ENCODE assay signal across 29 mouse cellular contexts in genomic region chr16:8610397-8610796, GRCm38 (mm10). TPM values are rescaled to one million over a fixed set of nuclear protein-coding genes. Genes with fewer than 3 reads are reported as not detected.
DNase-seq lines count a peak whose midpoint lies in the region; ATAC-seq and TF ChIP-seq lines count a peak whose summit lies in the region.
"Had no signal": no experiment of that assay in that cellular context is flagged by ENCODE, and none has a peak within 500 bp of the region (broad histone marks: within the 10 kb centered on the region; RNA-seq: fewer than 3 reads in every experiment).

No protein-coding gene starts in this region.

- no peak for TF ChIP-seq CTCF in thymus, adult 2 months (IDR thresholded peaks at IDR 0.05; ENCODE audit: borderline replicate concordance, control insufficient read depth, extremely low read depth, insufficient read depth, low read length, poor library complexity)
- no peak for TF ChIP-seq CTCF in cerebellum, adult 2 months (IDR thresholded peaks at IDR 0.05; ENCODE audit: borderline replicate concordance, insufficient read depth, low read depth, low read length)

- no peak overlapping the region for H3K9ac ChIP-seq in intestine, embryonic 16.5 days (ENCODE audit: low read depth, low read length)
- H3K9ac ChIP-seq: embryonic facial prominence, embryonic 13.5 days; forebrain, embryonic 15.5 days; heart, embryonic 13.5 days; hindbrain, embryonic 15.5 days; intestine, embryonic 15.5 days; limb, embryonic 12.5 days; liver, embryonic 15.5 days; midbrain, embryonic 12.5 days; neural tube, embryonic 13.5 days had no signal

- no peaks in the 10 kb centered on the region; the same call in 1 of the 2 replicates for H3K9me3 ChIP-seq in intestine, embryonic 16.5 days (ENCODE audit: control insufficient read depth, low read length)
- H3K9me3 ChIP-seq: embryonic facial prominence, embryonic 13.5 days; forebrain, embryonic 10.5 days; forebrain, embryonic 15.5 days; G1E; heart, embryonic 13.5 days; hindbrain, embryonic 15.5 days; intestine, embryonic 15.5 days; limb, embryonic 12.5 days; liver, embryonic 15.5 days; midbrain, embryonic 12.5 days; neural tube, embryonic 13.5 days had no signal

- no peak overlapping the region for H3K4me3 ChIP-seq in thymus, adult 2 months (ENCODE audit: control insufficient read depth, insufficient read depth, low read length)
- H3K4me3 ChIP-seq in intestine, embryonic 16.5 days (ENCODE audit: low read length) = no peak overlapping the region
- H3K4me3 ChIP-seq in cerebellum, adult 2 months (replicated peaks; ENCODE audit: insufficient read depth, low read depth, low read length) = no peak overlapping the region
- H3K4me3 ChIP-seq: embryonic facial prominence, embryonic 13.5 days; forebrain, embryonic 10.5 days; forebrain, embryonic 15.5 days; heart, embryonic 13.5 days; hindbrain, embryonic 15.5 days; intestine, embryonic 15.5 days; left cerebral cortex, adult 2 months; limb, embryonic 12.5 days; liver, embryonic 15.5 days; megakaryocyte, embryonic 14.5 days; midbrain, embryonic 12.5 days; myocyte; neural tube, embryonic 13.5 days had no signal

- TF ChIP-seq POLR2A in thymus, adult 2 months (IDR thresholded peaks at IDR 0.05; ENCODE audit: control insufficient read depth, extremely low read depth, insufficient read depth, low read length, poor library complexity) = no peak
- TF ChIP-seq POLR2A in cerebellum, adult 2 months (IDR thresholded peaks at IDR 0.05; ENCODE audit: borderline replicate concordance, insufficient read depth, low read length) = no peak

- H3K36me3 ChIP-seq in thymus, adult 2 months (ENCODE audit: control insufficient read depth, insufficient read depth, low read length) = no peaks in the 10 kb centered on the region
- 0 out of 2 replicates have a peak, but pooled peaks cover 6% of the 10 kb centered on the region for H3K36me3 ChIP-seq in intestine, embryonic 16.5 days (ENCODE audit: control insufficient read depth, insufficient read depth, low read length)
- H3K36me3 ChIP-seq: forebrain, embryonic 10.5 days; forebrain, embryonic 15.5 days; G1E had no signal

- no peak overlapping the region for H3K4me2 ChIP-seq in intestine, embryonic 16.5 days (ENCODE audit: low read depth, low read length)
- H3K4me2 ChIP-seq: embryonic facial prominence, embryonic 13.5 days; forebrain, embryonic 15.5 days; heart, embryonic 13.5 days; hindbrain, embryonic 15.5 days; intestine, embryonic 15.5 days; limb, embryonic 12.5 days; liver, embryonic 15.5 days; midbrain, embryonic 12.5 days; neural tube, embryonic 13.5 days had no signal

- no peaks in the 10 kb centered on the region for H3K27me3 ChIP-seq in thymus, adult 2 months (ENCODE audit: control insufficient read depth, insufficient read depth, low read length)
- no peaks in the 10 kb centered on the region for H3K27me3 ChIP-seq in intestine, embryonic 16.5 days (replicated peaks; ENCODE audit: control insufficient read depth, insufficient read depth, low read length)
- no peaks in the 10 kb centered on the region for H3K27me3 ChIP-seq in cerebellum, adult 2 months (ENCODE audit: control insufficient read depth, insufficient read depth, low read length)
- H3K27me3 ChIP-seq: embryonic facial prominence, embryonic 13.5 days; forebrain, embryonic 15.5 days; heart, embryonic 13.5 days; intestine, embryonic 15.5 days; limb, embryonic 12.5 days; liver, embryonic 15.5 days; midbrain, embryonic 12.5 days; neural tube, embryonic 13.5 days had no signal

- peak; percentile 38 for DNase-seq in CD4-positive, CD25-positive, alpha-beta regulatory T cell, adult 2 months (ENCODE audit: low read depth, low spot score)
- peak; percentile 17 for DNase-seq in T-cell, adult 2 months (ENCODE audit: low spot score)
- peak; percentile 30 for DNase-seq in thymus, adult 2 months
- DNase-seq in thymus, postnatal 36 days = peak; percentile 24 to 48
- no peak for DNase-seq in cerebellum, adult 2 months
- DNase-seq: adrenal gland, adult 2 months; adrenal gland, postnatal 36 days; cerebellum, adult 8-10 months; cerebellum, postnatal 25 days; heart, postnatal 10 days; kidney, adult 8-10 months; lung, postnatal 36 days had no signal

- peak overlapping the region; percentile 83 for H3K27ac ChIP-seq in thymus, adult 2 months (ENCODE audit: control insufficient read depth, insufficient read depth, low read length)
- H3K27ac ChIP-seq in intestine, embryonic 16.5 days (ENCODE audit: low read length) = no peak overlapping the region
- no peak overlapping the region for H3K27ac ChIP-seq in cerebellum, adult 2 months (ENCODE audit: insufficient read depth, low read length)
- H3K27ac ChIP-seq: embryonic facial prominence, embryonic 13.5 days; forebrain, embryonic 10.5 days; forebrain, embryonic 15.5 days; heart, embryonic 13.5 days; hindbrain, embryonic 15.5 days; intestine, embryonic 15.5 days; kidney, postnatal 0 days; left cerebral cortex, adult 2 months; limb, embryonic 12.5 days; midbrain, embryonic 12.5 days; neural tube, embryonic 13.5 days had no signal

- WGBS in thymus, adult 2 months = 39% methylated on average over 3 of the region's 3 CpGs
- WGBS in intestine, embryonic 16.5 days = 86% methylated on average over 3 of the region's 3 CpGs
- 77% methylated on average over 3 of the region's 3 CpGs for WGBS in cerebellum, adult 2 months

- ATAC-seq in intestine, embryonic 16.5 days = no peak
- no peak for ATAC-seq in megakaryocyte progenitor cell, adult 5-6 weeks (replicated peaks; ENCODE audit: poor library complexity)
- ATAC-seq: forebrain, embryonic 15.5 days; intestine, embryonic 15.5 days had no signal

- H3K4me1 ChIP-seq in thymus, adult 2 months (replicated peaks; ENCODE audit: control insufficient read depth, insufficient read depth, low read length) = peaks cover 10% of the 10 kb centered on the region
- no peaks in the 10 kb centered on the region for H3K4me1 ChIP-seq in intestine, embryonic 16.5 days (ENCODE audit: control insufficient read depth, insufficient read depth, low read length)
- H3K4me1 ChIP-seq in cerebellum, adult 2 months (ENCODE audit: control insufficient read depth, insufficient read depth, low read length) = no peaks in the 10 kb centered on the region; the same call in 1 of the 2 replicates
- H3K4me1 ChIP-seq: embryonic facial prominence, embryonic 13.5 days; forebrain, embryonic 10.5 days; forebrain, embryonic 15.5 days; heart, embryonic 13.5 days; hindbrain, embryonic 15.5 days; intestine, embryonic 15.5 days; limb, embryonic 12.5 days; midbrain, embryonic 12.5 days; neural tube, embryonic 13.5 days had no signal

RNA-seq across cellular contexts. Expression of gene Pmm2, which starts 27.1 kb away (rescaled TPM):
- 110 and 116 TPM in 2 replicates for polyA plus RNA-seq in thymus, adult 2 months (2012; rRNA removed)
- 126 and 128 TPM in 2 replicates for polyA plus RNA-seq in intestine, embryonic 16.5 days (2015; fragmentation: Nextera tagmentation; extraction: Ambion mirVana)
- 39.2 and 39.6 TPM in 2 replicates for polyA plus RNA-seq in cerebellum, adult 2 months (2012; rRNA removed)
- 42.9 and 46.5 TPM in 2 replicates for total RNA-seq in megakaryocyte progenitor cell, adult 5-6 weeks (2015)
- total RNA-seq in megakaryocyte progenitor cell, adult 5-6 weeks (2017) = 49.1 and 50.9 TPM in 2 replicates

RNA-seq across cellular contexts. Expression of gene Tmem186, which starts 27.1 kb away (rescaled TPM):
- 18.5 and 20.8 TPM in 2 replicates for polyA plus RNA-seq in thymus, adult 2 months (2012; rRNA removed)
- 23.9 and 24.2 TPM in 2 replicates for polyA plus RNA-seq in intestine, embryonic 16.5 days (2015; fragmentation: Nextera tagmentation; extraction: Ambion mirVana)
- polyA plus RNA-seq in cerebellum, adult 2 months (2012; rRNA removed) = 19.0 and 19.4 TPM in 2 replicates
- total RNA-seq in megakaryocyte progenitor cell, adult 5-6 weeks (2015) = 6.7 and 8.0 TPM in 2 replicates
- total RNA-seq in megakaryocyte progenitor cell, adult 5-6 weeks (2017) = 13.5 and 17.0 TPM in 2 replicates

Comparison
In these comparisons a context has a peak if more than half of its experiments do, and no peak if none do; other contexts are left out.
1. DNase-seq: peak in CD4-positive, CD25-positive, alpha-beta regulatory T cell, adult 2 months (single experiment), T-cell, adult 2 months (single experiment), thymus, adult 2 months (single experiment) and thymus, postnatal 36 days (2 of 2); none in cerebellum, adult 2 months (0 of 2).